In genomic region chr7:79867861-79868260, GRCm38 (mm10) we compare ENCODE assay signal across 14 mouse cellular contexts. TPM values are rescaled to one million over a fixed set of nuclear protein-coding genes. Genes with fewer than 3 reads are reported as not detected.
DNase-seq lines count a peak whose midpoint lies in the region; ATAC-seq lines count a peak whose summit lies in the region.
"Had no signal": no experiment of that assay in that cellular context is flagged by ENCODE, and none has a peak within 500 bp of the region (broad histone marks: within the 10 kb centered on the region; RNA-seq: fewer than 3 reads in every experiment).

No protein-coding gene starts in this region.

- H3K27me3 ChIP-seq in kidney, embryonic 16.5 days (ENCODE audit: insufficient read depth, low read length) = no peaks in the 10 kb centered on the region
- H3K27me3 ChIP-seq: hindbrain, embryonic 13.5 days; liver, embryonic 15.5 days had no signal

- WGBS in kidney, embryonic 16.5 days = 77% methylated on average over 13 of the region's 13 CpGs

- no peak overlapping the region for H3K4me3 ChIP-seq in kidney, embryonic 16.5 days (ENCODE audit: low read length)
- H3K4me3 ChIP-seq: hindbrain, embryonic 13.5 days; left cerebral cortex, adult 2 months; liver, embryonic 15.5 days had no signal

- no peaks in the 10 kb centered on the region for H3K36me3 ChIP-seq in kidney, embryonic 16.5 days (ENCODE audit: insufficient read depth, low read length)
- H3K36me3 ChIP-seq: hindbrain, embryonic 13.5 days; liver, embryonic 15.5 days had no signal

- H3K9ac ChIP-seq in kidney, embryonic 16.5 days (replicated peaks; ENCODE audit: low read length) = no peak overlapping the region
- H3K9ac ChIP-seq: hindbrain, embryonic 13.5 days; liver, embryonic 15.5 days had no signal

- H3K27ac ChIP-seq in kidney, embryonic 16.5 days (ENCODE audit: low read length) = peak overlapping the region; percentile 71; the same call in 1 of the 2 replicates
- H3K27ac ChIP-seq: hindbrain, embryonic 13.5 days; left cerebral cortex, adult 2 months; liver, embryonic 15.5 days had no signal

- peak; percentile 39 for DNase-seq in adrenal gland, postnatal 10 days
- DNase-seq in adrenal gland, adult (ENCODE audit: inconsistent age in 2 of 2, low spot score in 1 of 2) = no peak
- no peak for DNase-seq in kidney, adult 8-10 months
- DNase-seq in heart, adult 8-10 months (ENCODE audit: low spot score) = peak; percentile 48
- peak; percentile 69 for DNase-seq in skeletal muscle tissue, adult 2 months (ENCODE audit: low read depth, low spot score)
- no peak for DNase-seq in cerebellum, postnatal 25 days
- no peak for DNase-seq in layer of hippocampus, adult 8-10 months (ENCODE audit: low spot score in 2 of 2)

- no peak for ATAC-seq in kidney, embryonic 16.5 days (ENCODE audit: low FRiP score, low TSS enrichment)

- peaks cover 9% of the 10 kb centered on the region for H3K4me1 ChIP-seq in kidney, embryonic 16.5 days (ENCODE audit: insufficient read depth, low read length)
- H3K4me1 ChIP-seq: hindbrain, embryonic 13.5 days; liver, embryonic 15.5 days had no signal

- H3K4me2 ChIP-seq in kidney, embryonic 16.5 days (replicated peaks; ENCODE audit: low read depth, low read length) = no peak overlapping the region
- H3K4me2 ChIP-seq: hindbrain, embryonic 13.5 days; liver, embryonic 15.5 days had no signal

- H3K9me3 ChIP-seq in kidney, embryonic 16.5 days (ENCODE audit: low read length) = no peaks in the 10 kb centered on the region
- H3K9me3 ChIP-seq: hindbrain, embryonic 13.5 days; liver, embryonic 15.5 days had no signal

RNA-seq across cellular contexts. Expression of gene Anpep, which starts 7.0 kb away (rescaled TPM):
- 10 to 100 TPM; 33.0 to 41.3 TPM for total RNA-seq in adrenal gland, postnatal 10 days (2021)
- polyA plus RNA-seq in kidney, embryonic 16.5 days (2015; fragmentation: Nextera tagmentation; extraction: Ambion mirVana) = 163 and 164 TPM in 2 replicates
- 10 to 100 TPM in 3 of 4 experiments, 1 to 10 TPM in 1; 9.2 to 16.4 (median 10.3) TPM for total RNA-seq in heart, adult 8-10 months (2022)
- total RNA-seq in layer of hippocampus, adult 8-10 months (2022) = 1 to 10 TPM; 4.3 to 5.5 (median 4.5) TPM

RNA-seq across cellular contexts. Expression of gene Ap3s2, which starts 52.6 kb away (rescaled TPM):
- 10 to 100 TPM; 23.4 to 26.2 TPM for total RNA-seq in adrenal gland, postnatal 10 days (2021)
- polyA plus RNA-seq in kidney, embryonic 16.5 days (2015; fragmentation: Nextera tagmentation; extraction: Ambion mirVana) = 32.1 and 36.5 TPM in 2 replicates
- 10 to 100 TPM; 20.6 to 28.6 (median 22.6) TPM for total RNA-seq in heart, adult 8-10 months (2022)
- total RNA-seq in layer of hippocampus, adult 8-10 months (2022) = 10 to 100 TPM; 40.9 to 51.1 (median 46.7) TPM

RNA-seq across cellular contexts. Expression of gene Mesp2, which starts 57.3 kb away (rescaled TPM):
- under 1 TPM; 0.39 to 0.79 TPM for total RNA-seq in adrenal gland, postnatal 10 days (2021)
- 0.78 and 0.82 TPM in 2 replicates for polyA plus RNA-seq in kidney, embryonic 16.5 days (2015; fragmentation: Nextera tagmentation; extraction: Ambion mirVana)
- total RNA-seq in heart, adult 8-10 months (2022) = under 1 TPM in 3 of 4 experiments, not detected in 1; 0.22 to 0.23 (median 0.22) TPM
- 1 to 10 TPM in 3 of 4 experiments, under 1 TPM in 1; 0.87 to 2.0 (median 1.6) TPM for total RNA-seq in layer of hippocampus, adult 8-10 months (2022)
- total RNA-seq: common myeloid progenitor, adult 5-6 weeks; gastrocnemius, adult 8-10 months; MEL had no signal
- polyA plus RNA-seq: liver, embryonic 15.5 days had no signal

Comparison
In these comparisons a context has a peak if more than half of its experiments do, and no peak if none do; other contexts are left out.
1. DNase-seq: peak in adrenal gland, postnatal 10 days (single experiment), heart, adult 8-10 months (single experiment) and skeletal muscle tissue, adult 2 months (single experiment); none in adrenal gland, adult (0 of 2), kidney, adult 8-10 months (0 of 2), cerebellum, postnatal 25 days (0 of 2) and layer of hippocampus, adult 8-10 months (0 of 2).